Mouse (Mus musculus): Measurements from ENCODE around the gene Ap2b1.
"Not testable (repeated sequence)": the region's sequence is repeated elsewhere in the genome, so short reads cannot be mapped to it uniquely, and the experiment has no call there.

The Ap2b1 gene

GRCm38 (mm10) chr11:83302124-83302523 is 3.3 kb downstream of the Ap2b1 start:
- no peak for DNase-seq

GRCm38 (mm10) chr11:83302526-83303251 is 3.9 kb downstream of the Ap2b1 start, which contains the start of gene Pex12:
Gene Pex12, minus strand, starts transcription at chr11:83302586.
- DNase-seq = peak; percentile 93

GRCm38 (mm10) chr11:83303751-83304150 is 4.9 kb downstream of the Ap2b1 start:
- no peak for DNase-seq

GRCm38 (mm10) chr11:83304485-83304884 is 5.7 kb downstream of the Ap2b1 start:
- no peak for DNase-seq

GRCm38 (mm10) chr11:83306700-83307253 is 8.0 kb downstream of the Ap2b1 start:
- no peak for DNase-seq

GRCm38 (mm10) chr11:83312471-83312870 is 13.6 kb downstream of the Ap2b1 start:
- DNase-seq = peak; percentile 23

- no peak for DNase-seq
These were observed 20.2 kb downstream of the Ap2b1 start for GRCm38 (mm10) chr11:83319048-83319447.

GRCm38 (mm10) chr11:83326692-83327091 is 27.9 kb downstream of the Ap2b1 start:
- not testable (repeated sequence) for DNase-seq

GRCm38 (mm10) chr11:83327427-83327826 is 28.6 kb downstream of the Ap2b1 start:
- DNase-seq = peak; percentile 29

GRCm38 (mm10) chr11:83335826-83336225 is 37.0 kb downstream of the Ap2b1 start:
- peak; percentile 28 for DNase-seq

GRCm38 (mm10) chr11:83339705-83340104 is 40.9 kb downstream of the Ap2b1 start:
- no peak for DNase-seq

- DNase-seq = no peak
These were observed 43.0 kb downstream of the Ap2b1 start for GRCm38 (mm10) chr11:83341716-83342245.

- DNase-seq = no peak
These were observed 56.6 kb downstream of the Ap2b1 start for GRCm38 (mm10) chr11:83355428-83355827.

- DNase-seq = no peak
These were observed 58.6 kb downstream of the Ap2b1 start for GRCm38 (mm10) chr11:83357421-83357820.

GRCm38 (mm10) chr11:83364656-83365055 is 65.8 kb downstream of the Ap2b1 start:
- no peak for DNase-seq

GRCm38 (mm10) chr11:83371267-83371666 is 72.4 kb downstream of the Ap2b1 start:
- DNase-seq = no peak

- DNase-seq = no peak
These were observed 81.0 kb downstream of the Ap2b1 start for GRCm38 (mm10) chr11:83379745-83380341.

GRCm38 (mm10) chr11:83382876-83383531 is 84.2 kb downstream of the Ap2b1 start:
- no peak for DNase-seq

- no peak for DNase-seq
These were observed 84.7 kb downstream of the Ap2b1 start for GRCm38 (mm10) chr11:83383532-83383887.

- DNase-seq = no peak
These were observed 94.2 kb downstream of the Ap2b1 start for GRCm38 (mm10) chr11:83393062-83393461.

GRCm38 (mm10) chr11:83394802-83395439 is 96.1 kb downstream of the Ap2b1 start:
- no peak for DNase-seq

GRCm38 (mm10) chr11:83397626-83398025 is 98.8 kb downstream of the Ap2b1 start:
- no peak for DNase-seq

- DNase-seq = no peak
These were observed 99.9 kb downstream of the Ap2b1 start for GRCm38 (mm10) chr11:83398724-83399123.
